In the genomic region with DNA sequence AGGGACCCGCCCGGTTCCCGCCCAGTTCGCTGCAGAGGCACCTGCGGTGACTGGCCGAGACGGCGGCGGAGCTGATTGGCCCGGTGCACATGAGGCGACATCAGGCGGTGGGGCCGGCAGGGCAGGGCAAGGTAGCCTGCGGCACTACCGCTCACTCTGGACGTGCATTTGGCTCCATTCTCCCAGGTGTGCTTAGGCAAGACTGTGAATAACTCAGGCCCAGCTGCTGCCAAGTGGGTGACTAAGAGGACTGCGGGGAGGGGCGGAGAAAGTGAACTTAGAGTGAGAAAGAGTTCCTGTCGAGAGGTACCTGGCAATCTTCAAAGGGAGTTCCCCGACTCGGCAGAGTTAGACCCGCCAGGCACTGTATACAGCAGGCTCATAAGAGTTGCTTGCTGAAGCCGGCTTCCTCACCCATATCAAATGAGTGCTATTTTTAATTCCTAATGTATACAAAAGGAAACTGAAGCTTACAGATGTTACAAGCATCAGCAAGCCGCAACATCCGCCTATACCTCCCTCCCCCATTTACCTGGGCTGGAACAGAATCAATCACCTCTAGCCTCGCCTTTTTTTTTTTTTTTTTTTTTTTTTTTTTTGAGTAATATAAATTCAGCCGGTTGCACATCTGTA, we compare ENCODE assay signal across 8 mouse cellular contexts. TPM values are rescaled to one million over a fixed set of nuclear protein-coding genes. Genes with fewer than 3 reads are reported as not detected.
A peak's percentile ranks its signal among the peaks of the same experiment; 100 is the strongest.
DNase-seq lines count a peak whose midpoint lies in the region; ATAC-seq and TF ChIP-seq lines count a peak whose summit lies in the region.

No protein-coding gene starts in this region.

- H3K4me2 ChIP-seq in CH12.LX (ENCODE audit: insufficient read depth, low read depth, poor library complexity, severe bottlenecking): peak overlapping the region; percentile 95
- peak overlapping the region; percentile 62 for H3K4me2 ChIP-seq in forebrain, embryonic 14.5 days (ENCODE audit: low read length)

- TF ChIP-seq EP300 in CH12.LX (IDR thresholded peaks at IDR 0.05; ENCODE audit: low read length): peak; percentile 61

- peak; percentile 95 for DNase-seq in CH12.LX (ENCODE audit: extremely low read depth)
- DNase-seq in forebrain, embryonic 14.5 days (ENCODE audit: low spot score): peak; percentile 17
- DNase-seq in heart, postnatal 4 days: peak; percentile 51
- peak; percentile 5 for DNase-seq in left cerebral cortex, adult 11 months (ENCODE audit: low spot score)
- peak; percentile 84 to 94 for DNase-seq in lung, postnatal 4 days
- peak; percentile 45 for DNase-seq in retina, postnatal 1 day
- DNase-seq in urinary bladder, adult 18-20 months (ENCODE audit: low spot score in 2 of 2): peak; percentile 64 to 80

- in situ Hi-C loops in CH12.LX (cut with MboI; ENCODE audit: low pct_ligation_motif_present, low pct_unique_long_range_greater_than_20kb, low sequenced_read_pairs): no loop called here

- peak overlapping the region; percentile 37 to 47 (median 41) for H3K4me3 ChIP-seq in CH12.LX (replicated peaks in 1 of 3; ENCODE audit: low read depth in 2 of 3, low read length in 2 of 3, poor library complexity in 1 of 3)
- peak overlapping the region; percentile 55 for H3K4me3 ChIP-seq in bone marrow macrophage, adult 2 months (ENCODE audit: insufficient read depth, low read length)
- peak overlapping the region; percentile 23 for H3K4me3 ChIP-seq in forebrain, embryonic 14.5 days (ENCODE audit: low read depth, low read length)

- no peaks in the 10 kb centered on the region for H3K9me3 ChIP-seq in CH12.LX (replicated peaks; ENCODE audit: low read length)
- H3K9me3 ChIP-seq in forebrain, embryonic 14.5 days (replicated peaks; ENCODE audit: control insufficient read depth, low read length): no peaks in the 10 kb centered on the region

- peak; percentile 87 for ATAC-seq in forebrain, embryonic 14.5 days

- no peaks in the 10 kb centered on the region for H3K36me3 ChIP-seq in CH12.LX (replicated peaks in 1 of 2; ENCODE audit: control insufficient read depth in 1 of 2, insufficient read depth in 1 of 2, low read length in 1 of 2)
- no peaks in the 10 kb centered on the region for H3K36me3 ChIP-seq in forebrain, embryonic 14.5 days (ENCODE audit: control insufficient read depth, insufficient read depth, low read length)

- H3K79me2 ChIP-seq in CH12.LX (replicated peaks; ENCODE audit: control insufficient read depth, extremely low read depth, insufficient read depth, poor library complexity, severe bottlenecking): no peaks in the 10 kb centered on the region

- TF ChIP-seq CTCF in CH12.LX (conservative IDR thresholded peaks at IDR 0.05 in 1 of 2, IDR thresholded peaks at IDR 0.05 in 1 of 2; ENCODE audit: low read depth in 2 of 2, low read length in 2 of 2): no peak
- TF ChIP-seq CTCF in bone marrow macrophage, adult 2 months (IDR thresholded peaks at IDR 0.05; ENCODE audit: low read depth, low read length): no peak

- WGBS in forebrain, embryonic 14.5 days: 5% methylated on average over 27 of the region's 27 CpGs

- H3K9ac ChIP-seq in CH12.LX (ENCODE audit: insufficient read depth, low read depth): peak overlapping the region; percentile 59
- H3K9ac ChIP-seq in forebrain, embryonic 14.5 days (ENCODE audit: low read length): peak overlapping the region; percentile 36; the same call in 1 of the 2 replicates

- dilution Hi-C loops in CH12.LX (cut with MboI; ENCODE audit: extremely low pct_ligation_motif_present, extremely low pct_unique_long_range_greater_than_20kb, low sequenced_read_pairs): no loop called here

- peak overlapping the region; percentile 73 for H3K27ac ChIP-seq in CH12.LX (ENCODE audit: insufficient read depth, low read depth)
- H3K27ac ChIP-seq in bone marrow macrophage, adult 2 months (ENCODE audit: insufficient read depth, low read depth, low read length): peak overlapping the region; percentile 62; the same call in 1 of the 2 replicates
- no peak overlapping the region for H3K27ac ChIP-seq in forebrain, embryonic 14.5 days (ENCODE audit: low read depth, low read length)

- TF ChIP-seq RAD21 in CH12.LX (IDR thresholded peaks at IDR 0.05; ENCODE audit: low read depth, low read length): no peak

- H3K27me3 ChIP-seq in CH12.LX (replicated peaks): no peaks in the 10 kb centered on the region
- H3K27me3 ChIP-seq in forebrain, embryonic 14.5 days (replicated peaks; ENCODE audit: control insufficient read depth, insufficient read depth, low read length): no peaks in the 10 kb centered on the region

- TF ChIP-seq POLR2A in CH12.LX (IDR thresholded peaks at IDR 0.05; ENCODE audit: low read depth, low read length): peak; percentile 63; the same call in 1 of the 2 replicates
- TF ChIP-seq POLR2A in bone marrow macrophage, adult 2 months (IDR thresholded peaks at IDR 0.05; ENCODE audit: borderline replicate concordance, low read depth, low read length): no peak

- H3K4me1 ChIP-seq in CH12.LX (ENCODE audit: control insufficient read depth in 1 of 2, insufficient read depth in 2 of 2): peaks cover 10 to 48% of the 10 kb centered on the region in 2 experiments
- H3K4me1 ChIP-seq in bone marrow macrophage, adult 2 months (ENCODE audit: control insufficient read depth, insufficient read depth, low read length): peaks cover 21% of the 10 kb centered on the region
- H3K4me1 ChIP-seq in forebrain, embryonic 14.5 days (ENCODE audit: control insufficient read depth, insufficient read depth, low read length): peaks cover 10% of the 10 kb centered on the region

TF ChIP-seq in CH12.LX, 34 proteins besides CTCF, POLR2A, EP300 and RAD21:
- no peak for TF ChIP-seq MAFK (IDR thresholded peaks at IDR 0.05; ENCODE audit: insufficient replicate concordance, low read length)
- no peak for TF ChIP-seq RCOR1 (conservative IDR thresholded peaks at IDR 0.05; ENCODE audit: low read depth, low read length)
- 0 out of 2 replicates have a peak, but pooled peaks have one; percentile 26 for TF ChIP-seq NRF1 (IDR thresholded peaks at IDR 0.05; ENCODE audit: low read depth, low read length)
- TF ChIP-seq TBP (conservative IDR thresholded peaks at IDR 0.05; ENCODE audit: low read depth, low read length): peak; percentile 86
- no peak for TF ChIP-seq MXI1 (IDR thresholded peaks at IDR 0.05; ENCODE audit: low read depth, low read length)
- no peak; the same call in 1 of the 2 replicates for TF ChIP-seq CHD2 (IDR thresholded peaks at IDR 0.05; ENCODE audit: low read length)
- no peak for TF ChIP-seq POLR2AphosphoS2 (IDR thresholded peaks at IDR 0.05; ENCODE audit: low read depth, low read length)
- no peak for TF ChIP-seq KAT2A (IDR thresholded peaks at IDR 0.05; ENCODE audit: insufficient replicate concordance, low read length)
- peak; percentile 21; the same call in 1 of the 2 replicates for TF ChIP-seq IRF4 (IDR thresholded peaks at IDR 0.05; ENCODE audit: low read depth, low read length)
- TF ChIP-seq JUN (IDR thresholded peaks at IDR 0.05; ENCODE audit: insufficient read depth, low read depth, low read length): 0 out of 2 replicates have a peak, but pooled peaks have one; percentile 1
- peak; percentile 98 for TF ChIP-seq UBTF (IDR thresholded peaks at IDR 0.05; ENCODE audit: low read depth, low read length)
- TF ChIP-seq JUND (conservative IDR thresholded peaks at IDR 0.05; ENCODE audit: low read depth, low read length): 0 out of 2 replicates have a peak, but pooled peaks have one; percentile 45
- TF ChIP-seq E2F4 (IDR thresholded peaks at IDR 0.05; ENCODE audit: insufficient replicate concordance, low read depth, low read length): no peak
- TF ChIP-seq ZNF384 (IDR thresholded peaks at IDR 0.05; ENCODE audit: low read depth, low read length): peak; percentile 97
- TF ChIP-seq USF2 (conservative IDR thresholded peaks at IDR 0.05; ENCODE audit: low read depth, low read length): no peak
- TF ChIP-seq ZC3H11A (IDR thresholded peaks at IDR 0.05; ENCODE audit: low read depth, low read length): no peak
- peak; percentile 74 for TF ChIP-seq BHLHE40 (IDR thresholded peaks at IDR 0.05; ENCODE audit: low read depth, low read length)
- TF ChIP-seq TCF12 (IDR thresholded peaks at IDR 0.05; ENCODE audit: low read depth, low read length): peak; percentile 85
- no peak for TF ChIP-seq HCFC1 (IDR thresholded peaks at IDR 0.05; ENCODE audit: low read depth, low read length)
- 0 out of 2 replicates have a peak, but pooled peaks have one; percentile 43 for TF ChIP-seq MAZ (IDR thresholded peaks at IDR 0.05; ENCODE audit: low read depth, low read length)
- peak; percentile 67; the same call in 1 of the 2 replicates for TF ChIP-seq MAX (IDR thresholded peaks at IDR 0.05; ENCODE audit: low read length)
- TF ChIP-seq ETS1 (conservative IDR thresholded peaks at IDR 0.05; ENCODE audit: low read depth, low read length): peak; percentile 85

RNA-seq across cellular contexts. Expression of a gene that starts 33.4 kb away (rescaled TPM):
- total RNA-seq in CH12.LX (2012; rRNA removed) (not detected in 2 replicates), CH12.LX (2014; rRNA removed) (not detected in 2 replicates)
- polyA plus RNA-seq in CH12.LX (2012; ENCODE audit: insufficient read length, low read depth): not detected in 2 replicates
- polyA plus RNA-seq in bone marrow macrophage, adult 2 months (2012; ENCODE audit: insufficient read depth, insufficient read length, missing spikeins): not detected in 2 replicates
- 5.7 and 10.2 TPM in 2 replicates for polyA plus RNA-seq in forebrain, embryonic 14.5 days (2014; fragmentation: Nextera tagmentation; extraction: Ambion mirVana)
- 1 to 10 TPM in 1 of 2 experiments, under 1 TPM in 1; 0.31 to 1.2 TPM for total RNA-seq in heart, postnatal 4 days (2021)

RNA-seq across cellular contexts. Expression of a gene that starts 35.3 kb away (rescaled TPM):
- total RNA-seq in CH12.LX (2012; rRNA removed) (1.4 and 1.8 TPM in 2 replicates), CH12.LX (2014; rRNA removed) (16.3 and 20.1 TPM in 2 replicates)
- 1.0 TPM in 1 of 2 replicates, not detected in the other for polyA plus RNA-seq in CH12.LX (2012; ENCODE audit: insufficient read length, low read depth)
- not detected in 2 replicates for polyA plus RNA-seq in bone marrow macrophage, adult 2 months (2012; ENCODE audit: insufficient read depth, insufficient read length, missing spikeins)
- 0.41 TPM in 1 of 2 replicates, not detected in the other for polyA plus RNA-seq in forebrain, embryonic 14.5 days (2014; fragmentation: Nextera tagmentation; extraction: Ambion mirVana)
- 10 to 100 TPM in 1 of 2 experiments, 1 to 10 TPM in 1; 8.8 to 11.2 TPM for total RNA-seq in heart, postnatal 4 days (2021)

Comparison
In these comparisons a context has a peak if more than half of its experiments do, and no peak if none do; other contexts are left out.
1. DNase-seq: peak in every context shown above with its lines; median percentile 95 in CH12.LX; 89 in lung, postnatal 4 days; 72 in urinary bladder, adult 18-20 months; 51 in heart, postnatal 4 days; 45 in retina, postnatal 1 day; 17 in forebrain, embryonic 14.5 days; 5 in left cerebral cortex, adult 11 months.